Mouse (Mus musculus) T-helper 1 cell (primary cell): Measurements from ENCODE around the gene Slc8a2.

Experiments used
- in situ Hi-C: fragments of 300-600 bp; cut with MboI, MseI; formaldehyde crosslinking; loops from one replicate; pipeline ENCODE4 v1.15.1; 2025; ENCODE audit warnings: high pct_unique_total_duplicates

The Slc8a2 gene

DNA sequence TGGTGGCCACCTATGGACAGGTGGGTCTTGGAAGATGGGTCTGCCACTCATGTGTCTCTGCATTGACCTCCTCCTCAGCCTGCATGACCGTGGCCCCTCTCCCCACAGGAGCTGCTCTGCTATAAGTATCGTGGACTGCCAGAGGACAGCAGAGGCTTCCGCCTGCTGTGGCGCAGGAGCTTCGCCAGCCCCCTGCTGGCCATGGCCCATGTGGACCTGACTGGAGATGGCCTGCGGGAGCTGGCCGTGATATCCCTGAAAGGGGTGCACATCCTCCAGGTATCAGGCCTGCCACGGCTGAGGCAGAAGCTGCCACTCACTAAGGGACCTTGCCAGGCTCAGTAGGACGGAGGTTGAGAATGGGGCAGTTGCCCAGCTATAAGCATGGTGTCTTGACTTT, 3.8 kb upstream of the Slc8a2 start:
- in situ Hi-C loops: no loop called here

DNA sequence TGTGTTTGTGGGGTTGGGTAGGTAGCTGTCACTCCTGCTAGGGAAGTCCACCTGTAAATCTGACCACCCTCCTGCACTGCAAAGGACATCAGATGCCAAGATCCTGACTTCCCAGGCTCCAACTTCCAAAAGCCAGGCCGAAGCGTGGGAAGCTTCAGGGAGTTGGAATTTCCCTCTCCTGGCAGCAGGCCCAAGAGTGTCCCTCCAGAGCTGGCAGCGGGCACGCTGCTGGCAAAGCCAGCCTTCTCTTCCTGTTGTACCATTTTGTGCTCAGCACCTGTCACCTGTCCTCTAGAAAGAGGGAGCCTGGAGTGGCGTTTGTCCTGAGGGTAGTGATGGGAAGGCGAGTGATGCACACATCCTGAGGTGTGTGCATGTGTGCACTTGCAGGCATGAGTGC, 1.3 kb upstream of the Slc8a2 start:
- in situ Hi-C loops: no loop called here

DNA sequence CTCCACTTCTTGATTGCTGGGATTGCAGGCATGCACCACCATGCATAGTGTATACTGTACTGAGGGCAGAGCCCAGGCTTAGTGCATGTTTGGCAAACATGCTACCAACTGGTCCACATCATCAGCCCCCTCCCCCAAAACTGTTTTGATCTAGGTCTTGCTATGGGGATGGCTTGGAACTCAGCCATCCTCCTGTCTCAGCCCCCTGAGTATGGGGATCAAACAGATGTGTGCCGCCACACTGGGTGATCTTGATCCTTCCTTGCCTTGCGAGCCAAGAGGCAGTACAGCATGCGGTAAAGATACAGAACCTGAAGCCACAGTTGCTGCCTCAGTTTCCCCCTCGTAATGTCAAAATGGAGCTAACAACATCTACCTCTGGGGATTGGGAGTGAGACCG, 727 bp upstream of the Slc8a2 start:
- in situ Hi-C loops: no loop called here

DNA sequence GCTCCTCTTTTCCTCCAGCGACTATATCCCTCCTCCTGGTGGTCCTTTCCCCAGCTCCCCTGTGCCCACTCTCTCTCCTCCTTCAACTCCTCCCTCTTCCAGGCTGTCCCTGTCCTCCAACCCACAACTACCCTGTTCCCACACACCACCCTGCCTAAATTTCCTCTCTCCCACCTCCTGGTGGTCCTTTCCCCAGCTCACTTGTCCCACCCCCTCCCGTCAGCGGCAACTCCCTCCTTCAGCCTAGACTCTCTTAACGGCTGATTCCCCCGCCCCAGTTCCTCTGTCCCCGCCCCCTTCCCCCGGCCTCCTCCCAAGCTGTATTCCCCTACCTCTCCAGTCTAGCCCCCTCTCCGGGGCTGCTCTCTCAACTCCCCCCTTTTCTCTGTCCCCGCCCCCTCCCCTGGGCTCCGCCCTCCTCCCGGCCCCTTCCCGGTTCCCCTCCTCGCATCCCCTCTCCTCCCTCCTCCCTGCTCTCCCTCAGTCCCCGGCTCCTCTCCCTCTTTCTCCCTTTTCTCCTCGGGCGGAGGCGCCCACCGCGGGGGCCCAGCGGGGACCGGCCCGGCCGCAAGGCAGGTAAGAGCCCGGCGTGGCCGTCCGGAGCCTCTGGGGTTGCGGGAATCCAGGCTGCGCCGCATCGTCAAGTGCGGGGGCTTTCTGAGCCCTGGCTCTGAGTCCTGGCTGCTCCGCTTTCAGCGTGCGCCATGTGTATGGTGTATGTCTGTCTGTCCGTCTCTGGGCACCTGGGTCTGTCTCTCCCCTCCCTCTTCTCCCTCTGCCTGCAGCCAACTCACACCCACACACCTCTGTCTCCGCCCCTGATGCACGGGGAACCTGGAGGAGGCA, 443 bp downstream of the Slc8a2 start:
- in situ Hi-C loops: no loop called here

DNA sequence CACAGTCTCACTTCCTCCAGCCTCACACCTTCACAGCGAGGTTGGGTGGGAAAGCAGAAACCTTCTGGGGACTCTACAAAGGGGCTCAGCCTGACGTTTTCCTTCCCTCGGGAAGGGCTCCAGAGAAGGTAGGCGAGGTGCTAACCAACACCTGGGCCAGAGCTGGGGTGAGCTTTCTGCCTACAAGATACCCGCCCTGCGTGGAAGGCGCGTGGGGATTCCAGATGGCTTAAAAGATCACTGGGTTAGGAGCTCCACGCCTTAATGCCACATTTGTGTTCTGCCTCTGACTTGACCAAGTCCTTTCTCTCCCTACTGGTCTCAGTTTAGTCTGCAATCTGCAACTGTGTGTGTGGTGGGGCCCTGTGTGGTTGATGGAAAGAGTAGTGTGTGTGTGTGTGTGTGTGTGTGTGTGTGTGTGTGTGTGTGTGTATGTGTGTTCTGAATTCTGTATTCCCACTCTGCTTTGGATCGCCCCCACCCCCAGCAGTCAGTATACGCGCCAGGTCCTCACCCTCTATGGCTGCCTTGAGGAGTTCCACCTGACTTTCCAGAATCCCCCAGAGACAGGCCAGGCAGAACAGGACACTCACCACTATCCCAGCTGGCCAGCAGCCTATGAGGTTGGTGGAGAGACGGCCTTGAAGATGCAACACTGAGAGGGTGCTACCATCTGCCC, 1.5 kb downstream of the Slc8a2 start:
- in situ Hi-C loops: no loop called here

DNA sequence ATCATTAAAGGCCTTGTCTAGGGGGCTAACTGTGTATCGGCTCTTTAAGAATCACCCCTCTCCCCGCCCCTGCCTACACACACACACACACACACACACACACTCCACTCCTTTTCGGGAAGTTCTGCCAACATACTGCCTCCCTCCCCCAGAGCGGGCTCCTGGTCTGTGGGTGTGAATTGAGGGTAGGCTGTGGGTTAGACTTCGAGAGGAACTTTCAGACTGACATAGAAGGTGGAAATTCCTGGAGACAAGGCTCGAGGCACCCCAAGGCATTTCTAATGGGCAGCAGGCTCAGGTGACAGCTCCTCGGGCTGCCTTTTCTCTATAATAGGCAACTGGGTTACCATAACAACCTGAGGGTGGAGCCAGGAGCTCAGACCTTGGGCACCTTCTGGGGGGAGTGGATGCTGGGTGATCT, 2.5 kb downstream of the Slc8a2 start:
- in situ Hi-C loops: no loop called here

DNA sequence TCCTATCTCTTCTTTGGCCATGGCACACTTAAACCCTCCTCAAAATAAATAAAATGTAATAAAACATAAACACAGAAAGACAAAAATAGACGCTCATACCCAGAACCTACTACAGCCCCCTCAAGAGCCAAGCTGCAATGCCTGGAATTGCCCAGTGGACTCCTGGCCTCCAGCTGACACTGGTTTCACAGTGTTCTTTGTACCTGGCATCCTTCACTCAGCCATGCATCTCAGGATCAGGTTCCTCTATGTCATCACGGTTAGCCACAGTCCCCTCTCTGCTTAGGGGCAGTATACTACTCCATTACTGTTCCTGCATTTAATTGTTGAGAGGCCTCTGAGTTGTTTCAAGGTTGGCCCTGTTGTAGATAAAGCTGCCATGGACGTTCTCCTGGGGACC, 3.3 kb downstream of the Slc8a2 start:
- in situ Hi-C loops: no loop called here

DNA sequence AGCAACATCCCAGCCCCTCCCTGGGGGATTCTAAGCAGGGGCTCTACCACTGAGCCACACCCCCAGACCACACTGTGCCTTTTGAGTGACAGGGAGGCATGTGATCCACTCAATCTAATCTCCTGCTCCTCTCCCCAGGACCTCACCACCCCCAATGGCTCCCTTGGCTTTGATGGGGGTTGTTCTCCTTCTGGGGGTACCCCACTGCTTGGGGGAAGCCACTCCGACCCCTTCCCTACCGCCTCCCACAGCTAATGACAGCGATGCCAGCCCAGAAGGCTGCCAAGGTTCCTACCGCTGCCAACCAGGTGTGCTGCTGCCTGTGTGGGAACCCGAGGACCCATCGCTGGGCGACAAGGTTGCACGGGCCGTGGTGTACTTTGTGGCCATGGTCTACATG, 4.1 kb downstream of the Slc8a2 start:
- in situ Hi-C loops: no loop called here

DNA sequence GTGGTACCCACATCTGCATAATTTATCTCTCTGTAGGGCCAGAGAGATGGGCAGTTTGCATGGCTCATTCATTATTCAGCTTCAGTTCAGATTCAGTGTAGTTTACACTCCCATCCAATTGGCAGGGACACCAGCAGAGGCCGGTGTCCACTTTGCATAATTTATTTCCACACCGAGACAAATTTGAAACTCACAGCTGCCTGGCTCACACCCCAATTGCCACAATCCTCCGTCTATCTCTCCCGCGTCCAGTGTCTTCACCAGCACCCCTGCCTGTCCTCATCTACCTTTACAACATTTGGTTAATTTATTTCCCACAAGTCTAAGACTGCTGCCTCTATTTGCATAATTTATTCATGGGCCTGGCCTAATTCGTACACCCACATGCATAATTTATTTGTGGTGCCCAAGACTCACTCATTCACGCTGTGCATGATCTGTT, 5.3 kb downstream of the Slc8a2 start:
- in situ Hi-C loops: no loop called here

DNA sequence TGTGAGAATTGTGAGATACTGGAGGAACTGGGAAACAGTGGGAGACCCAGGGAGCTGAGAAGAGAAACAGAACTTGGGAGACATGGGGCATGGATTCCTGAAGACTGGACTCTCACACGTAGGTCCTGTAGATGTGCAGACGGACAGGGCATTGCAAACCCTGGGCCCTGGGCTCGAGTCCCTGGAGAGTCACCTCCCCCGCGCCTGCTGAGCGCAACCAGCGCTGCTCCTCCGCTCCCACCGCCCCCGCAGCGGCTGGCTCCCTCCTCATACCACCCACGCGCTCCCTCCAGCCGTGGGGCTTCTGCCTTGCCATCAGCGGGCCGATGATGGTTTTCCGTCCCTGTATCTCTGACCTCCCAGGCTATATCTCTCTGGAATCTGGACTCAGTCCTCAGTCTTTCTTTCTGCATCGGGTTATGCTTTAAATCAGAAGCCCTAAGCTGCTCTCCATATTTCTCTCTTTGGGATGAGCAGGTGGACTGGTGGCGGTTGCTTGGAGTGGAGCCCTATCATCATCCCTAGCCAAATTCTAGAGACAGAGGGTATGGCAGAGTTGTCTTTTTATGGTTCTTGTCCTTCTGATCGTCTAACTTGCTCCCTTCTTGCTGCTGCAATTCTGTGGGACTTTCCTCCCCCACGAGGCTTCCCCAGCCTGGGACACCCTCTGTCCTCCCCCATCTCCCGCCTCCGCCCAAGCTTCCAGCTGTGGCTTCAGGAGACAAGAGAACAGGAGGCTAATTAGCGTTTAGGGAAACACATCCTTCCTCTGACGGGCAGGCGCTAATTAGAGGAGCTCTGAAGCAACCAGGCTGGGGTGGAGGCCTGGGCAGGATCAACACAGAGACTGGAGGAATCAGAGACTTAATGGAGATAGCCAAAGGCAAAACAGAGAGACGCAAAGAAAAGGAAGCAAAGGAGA, 17.1 kb downstream of the Slc8a2 start:
- in situ Hi-C loops: loop anchor here (10.0 kb wide), 1 partner anchor 162 kb away; no protein-coding TSS in a partner anchor

DNA sequence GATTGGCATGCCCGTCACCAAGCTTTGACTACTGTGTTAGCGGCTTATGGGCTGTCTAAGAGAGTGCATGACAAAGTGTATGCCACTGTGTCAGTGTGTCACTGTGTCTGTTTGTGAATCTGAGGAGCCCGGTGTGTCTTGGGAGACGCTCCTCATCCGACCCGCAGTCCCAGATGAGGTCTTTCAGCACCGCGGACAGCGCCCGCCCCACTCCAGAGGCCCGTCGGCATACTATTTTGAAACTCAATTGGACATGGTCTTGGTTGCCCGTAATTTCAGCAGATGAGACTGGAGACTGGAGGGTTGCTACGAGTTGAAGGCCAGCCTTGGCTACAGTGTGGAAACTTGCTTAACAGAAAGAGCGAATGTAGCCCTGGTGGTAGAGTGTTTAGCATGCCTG, 18.0 kb downstream of the Slc8a2 start:
- in situ Hi-C loops: loop anchor here (10.0 kb wide), 1 partner anchor 163 kb away; no protein-coding TSS in a partner anchor

DNA sequence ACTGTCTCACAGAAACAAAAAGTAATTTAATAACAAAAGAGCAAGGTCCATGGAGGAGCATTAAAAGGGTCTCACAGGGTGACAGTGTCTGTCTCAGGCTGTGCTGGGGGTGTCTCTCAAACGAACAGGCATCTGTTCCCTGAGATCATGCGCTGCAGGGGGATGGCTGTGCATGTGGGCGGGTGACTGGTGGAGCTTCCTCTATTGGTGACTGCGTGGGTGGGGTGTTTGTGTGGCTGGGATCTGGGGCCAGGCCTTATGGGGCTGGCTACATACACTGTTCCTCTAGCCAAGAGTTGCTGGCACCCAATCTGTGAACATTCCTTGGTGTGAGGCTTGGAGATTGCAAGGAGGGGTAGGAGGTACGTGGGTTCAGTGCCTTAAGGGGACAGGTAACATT, 19.6 kb downstream of the Slc8a2 start:
- in situ Hi-C loops: loop anchor here (10.0 kb wide), 1 partner anchor 164 kb away; no protein-coding TSS in a partner anchor

DNA sequence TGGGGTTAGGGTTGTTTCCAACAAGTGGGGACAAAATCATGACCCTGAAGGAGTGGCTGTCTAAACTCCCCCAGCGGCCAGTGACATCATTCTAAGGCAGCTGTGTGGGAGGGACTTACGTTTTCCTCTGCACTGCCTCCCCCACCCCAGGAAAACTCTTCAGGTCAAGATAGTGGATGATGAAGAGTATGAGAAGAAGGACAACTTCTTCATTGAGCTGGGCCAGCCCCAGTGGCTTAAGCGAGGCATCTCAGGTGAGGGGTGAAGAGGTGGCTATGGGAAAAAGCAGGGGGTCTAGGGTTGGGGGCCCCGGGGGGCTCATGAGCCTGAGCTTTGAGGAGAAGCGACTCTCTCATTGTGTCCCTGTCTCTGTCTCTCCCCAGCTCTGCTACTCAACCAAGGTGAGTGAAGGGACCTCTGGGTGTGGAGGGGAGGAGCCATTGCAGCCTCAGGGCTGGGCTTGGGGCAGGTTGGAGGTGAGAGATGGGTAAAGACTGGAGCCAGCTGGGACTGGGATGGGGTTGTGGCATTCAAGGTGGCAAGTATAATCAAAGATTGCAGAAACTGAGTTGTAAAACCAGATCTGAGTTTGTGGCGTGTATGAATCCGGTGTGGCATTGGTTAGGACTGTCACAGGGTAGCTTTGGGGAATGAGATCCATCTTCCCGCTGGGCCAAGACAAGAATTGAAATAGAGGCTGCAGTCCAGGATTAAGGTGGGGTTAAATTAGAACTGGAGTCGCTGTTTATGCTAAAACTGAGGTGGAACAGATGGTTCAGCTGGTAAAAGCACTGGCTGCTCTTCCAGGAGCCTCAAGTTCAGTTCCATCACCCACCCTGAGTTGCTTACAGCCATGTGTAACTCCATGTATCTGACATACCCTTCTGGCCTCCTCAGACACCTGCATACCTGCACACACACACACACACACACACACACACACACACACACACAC, 20.8 kb downstream of the Slc8a2 start:
- in situ Hi-C loops: no loop called here

DNA sequence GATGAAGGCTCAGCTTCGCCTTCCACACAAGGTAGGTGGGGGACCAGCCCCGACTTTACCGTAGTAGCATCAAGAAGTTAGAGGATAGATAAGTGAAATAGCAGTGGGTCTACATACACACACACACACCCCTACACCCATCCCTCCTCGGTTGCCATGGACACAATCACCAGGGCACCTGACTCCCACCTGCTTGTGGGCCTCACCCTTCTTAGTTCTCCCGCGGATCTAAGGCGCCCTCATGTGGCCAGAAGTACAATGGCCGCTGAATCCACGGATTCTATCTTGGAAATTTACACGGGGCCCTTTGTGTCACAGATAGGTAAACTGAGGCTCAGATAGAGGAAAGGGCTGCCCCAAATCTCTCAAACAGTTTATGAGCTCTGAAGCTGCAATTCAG, 23.9 kb downstream of the Slc8a2 start:
- in situ Hi-C loops: no loop called here

DNA sequence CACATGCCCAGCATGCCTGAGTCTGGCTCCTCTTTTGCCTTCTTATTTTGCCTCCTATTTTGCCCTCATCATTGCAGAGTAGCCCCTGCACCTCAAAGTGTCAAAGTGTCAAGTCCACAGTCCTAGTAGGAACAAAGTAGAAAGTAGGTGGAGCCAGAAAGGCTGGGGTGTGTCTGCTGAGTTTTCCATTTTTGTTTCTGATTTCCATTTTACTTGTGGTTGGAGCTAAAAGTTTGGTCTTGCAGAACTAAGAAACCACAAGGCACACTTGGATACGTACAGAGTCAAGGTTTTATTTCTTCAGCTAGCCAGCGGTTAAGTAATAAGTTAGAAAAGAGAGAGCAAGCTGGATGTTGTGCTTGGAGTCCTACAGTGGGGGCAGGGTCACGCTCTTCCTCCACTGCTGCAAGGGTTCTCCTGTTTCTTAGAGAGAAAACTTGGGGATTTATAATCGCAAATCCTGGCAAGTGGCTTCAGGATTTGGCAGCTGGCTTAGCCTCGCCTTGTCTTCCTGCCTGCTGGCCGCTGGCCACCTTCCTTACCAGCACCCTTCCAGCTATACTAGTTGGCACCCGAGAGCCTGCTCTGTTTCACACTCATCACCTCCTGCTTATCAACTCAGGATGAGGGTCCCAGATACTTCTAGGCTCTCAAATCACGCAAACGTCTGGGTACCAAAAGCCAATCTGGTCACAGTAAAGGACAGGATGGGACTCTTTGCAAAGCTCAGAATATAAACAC, 25.7 kb downstream of the Slc8a2 start:
- in situ Hi-C loops: no loop called here

DNA sequence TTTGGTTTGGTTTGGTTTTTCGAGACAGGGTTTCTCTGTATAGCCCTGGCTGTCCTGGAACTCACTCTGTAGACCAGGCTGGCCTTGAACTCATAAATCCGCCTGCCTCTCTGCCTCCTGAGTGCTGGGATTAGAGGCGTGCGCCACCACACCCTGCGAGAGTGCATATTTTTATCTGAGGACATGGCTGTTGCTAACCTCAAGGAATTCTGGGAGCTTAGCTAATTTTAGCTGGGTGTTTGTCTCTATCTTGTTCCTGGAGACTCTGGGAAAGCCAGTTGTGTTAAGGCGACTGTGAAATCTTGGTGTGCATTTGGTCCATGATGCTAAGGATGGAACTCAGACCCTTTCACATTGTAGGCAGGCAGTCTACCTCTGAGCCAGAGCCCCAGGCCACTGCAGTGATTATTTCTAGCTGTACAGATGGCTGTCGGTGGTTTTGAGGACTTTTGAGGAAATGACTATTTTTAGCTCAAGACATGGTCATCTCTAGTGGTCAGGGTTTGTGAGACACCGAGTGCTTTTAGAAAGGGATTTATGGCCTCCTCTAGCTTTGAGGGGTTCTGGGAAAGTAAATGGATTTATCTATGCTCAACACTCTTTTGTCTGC, 26.6 kb downstream of the Slc8a2 start:
- in situ Hi-C loops: no loop called here

DNA sequence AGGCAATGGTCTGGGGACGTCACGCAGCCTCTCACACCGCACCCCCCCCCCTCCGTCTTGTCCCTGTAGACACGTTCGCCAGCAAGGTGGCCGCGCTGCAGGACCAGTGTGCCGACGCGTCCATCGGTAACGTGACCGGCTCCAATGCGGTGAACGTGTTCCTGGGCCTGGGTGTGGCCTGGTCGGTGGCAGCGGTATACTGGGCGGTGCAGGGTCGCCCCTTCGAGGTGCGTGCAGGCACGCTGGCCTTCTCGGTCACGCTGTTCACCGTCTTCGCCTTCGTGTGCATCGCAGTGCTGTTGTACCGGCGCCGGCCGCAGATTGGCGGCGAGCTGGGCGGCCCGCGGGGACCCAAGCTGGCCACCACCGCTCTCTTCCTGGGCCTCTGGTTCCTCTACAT, 29.1 kb downstream of the Slc8a2 start:
- in situ Hi-C loops: no loop called here

DNA sequence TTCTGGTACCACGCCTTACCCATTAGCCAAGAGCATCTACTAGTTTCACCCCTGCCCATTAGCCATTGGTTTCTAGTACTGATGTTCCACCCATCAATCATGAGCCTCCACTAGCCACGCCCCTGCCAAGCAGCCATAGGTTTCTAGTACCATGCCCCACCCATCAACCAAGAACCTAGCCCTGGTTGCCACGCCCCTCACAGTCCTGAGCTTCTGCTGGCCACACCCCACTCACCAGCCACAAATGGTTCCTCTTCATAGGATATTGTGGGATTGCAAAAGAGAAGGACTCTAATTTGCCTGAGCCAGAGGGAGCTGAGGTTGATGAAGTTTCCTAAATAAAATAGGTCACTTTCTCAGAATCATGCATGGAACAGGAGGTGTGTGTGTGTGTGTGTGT, 31.1 kb downstream of the Slc8a2 start:
- in situ Hi-C loops: no loop called here

DNA sequence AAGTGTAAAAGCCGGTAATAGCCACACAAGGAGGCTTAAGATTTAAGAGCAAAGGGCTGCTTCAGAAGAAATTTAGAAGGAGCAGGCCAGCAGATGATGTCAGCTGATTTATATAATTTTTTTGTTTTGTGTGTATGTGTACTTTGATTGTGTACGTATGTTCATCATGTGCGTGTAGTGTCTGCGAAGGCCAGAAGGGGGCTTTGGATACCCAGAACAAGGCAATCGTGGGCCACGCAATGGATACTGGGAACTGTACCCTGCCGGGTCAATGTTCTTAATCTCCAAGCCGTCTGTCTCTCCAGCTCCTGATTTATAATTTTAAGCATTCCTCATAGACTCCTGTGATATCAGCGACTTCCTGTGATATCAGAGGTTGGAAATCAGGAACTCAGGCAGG, 31.7 kb downstream of the Slc8a2 start:
- in situ Hi-C loops: no loop called here

DNA sequence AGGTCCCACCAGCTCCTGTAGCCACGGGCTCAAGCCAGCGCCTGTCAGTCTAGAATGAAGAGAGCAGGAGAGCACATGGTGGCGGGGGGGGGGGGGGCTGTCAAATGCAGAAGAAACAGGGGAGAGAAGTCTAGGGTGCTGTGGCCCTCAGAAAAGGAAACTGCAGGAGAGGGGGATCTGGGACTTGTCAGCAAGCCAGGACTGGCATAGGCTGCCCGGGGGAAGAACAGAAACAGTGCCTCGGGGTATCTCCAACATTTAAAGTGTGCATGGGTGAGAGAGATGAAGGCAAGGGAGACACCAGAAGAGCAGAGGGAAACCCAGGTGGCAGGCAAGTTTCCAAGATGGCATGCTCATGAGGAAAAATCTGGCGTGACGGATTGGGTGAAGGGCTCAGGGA, 32.4 kb downstream of the Slc8a2 start:
- in situ Hi-C loops: no loop called here
